Mouse (Mus musculus) testis, adult 2 months (tissue): ENCODE data around the gene Sox5.

Experiments used
- CTCF ChIP-seq: fragments of 200-500 bp; IDR thresholded peaks from 2 replicates; pipeline ENCODE4 v1.5.1; 2012; ENCODE audit warnings: low read depth, mild to moderate bottlenecking, inconsistent platforms, low read length, moderate library complexity; ENCODE audit not compliant: control insufficient read depth, insufficient read depth, insufficient replicate concordance
- POLR2A ChIP-seq: fragments of 200-500 bp; IDR thresholded peaks from 2 replicates; pipeline ENCODE4 v1.6.1; 2012; ENCODE audit warnings: low read depth, mild to moderate bottlenecking, inconsistent platforms, low read length, moderate library complexity; ENCODE audit not compliant: control insufficient read depth

- no peak for TF ChIP-seq CTCF
- TF ChIP-seq POLR2A, result no peak
Observed at GRCm38 (mm10) chr6:144016929-144017328, 764.8 kb downstream of the Sox5 start.
